Mouse (Mus musculus): ENCODE data around the gene Celf1. TPM values are rescaled to one million over a fixed set of nuclear protein-coding genes. Genes with fewer than 3 reads are reported as not detected.
A peak's percentile ranks its signal among the peaks of the same experiment; 100 is the strongest.
"Not testable (repeated sequence)": the region's sequence is repeated elsewhere in the genome, so short reads cannot be mapped to it uniquely, and the experiment has no call there.

Celf1 gene
- polyA plus RNA-seq, 1 experiment from 2014 or later, result 59.3 TPM

DNA sequence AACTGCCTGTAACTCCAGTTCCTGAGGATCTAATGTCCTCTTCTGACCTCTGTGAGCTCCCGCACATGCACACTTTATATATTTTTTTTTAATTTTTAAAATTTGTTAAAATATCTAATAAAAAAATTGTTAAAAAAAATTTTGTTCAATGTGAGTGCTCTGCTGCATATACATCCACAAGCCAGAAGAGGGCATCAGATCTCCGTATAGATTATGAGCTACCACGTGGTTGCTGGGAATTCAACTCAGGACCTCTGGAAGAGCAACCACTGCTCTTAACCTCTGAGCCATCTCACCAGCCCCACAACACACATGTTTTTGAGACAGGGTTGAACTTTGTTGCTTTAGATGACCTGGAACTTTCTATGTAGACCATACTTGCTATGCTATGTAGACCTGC, 92.8 kb downstream of the Celf1 start:
- H3K9ac ChIP-seq (ENCODE audit: low read depth, low read length), result no peak overlapping the region
- H3K9me3 ChIP-seq (replicated peaks; ENCODE audit: low read length), result no peaks in the 10 kb centered on the region
- H3K27me3 ChIP-seq (ENCODE audit: insufficient read depth, low read length), result no peaks in the 10 kb centered on the region
- no peaks in the 10 kb centered on the region for H3K36me3 ChIP-seq (ENCODE audit: insufficient read depth, low read length)
- ATAC-seq (replicated peaks; ENCODE audit: low FRiP score, low read depth) (no peak), DNase-seq (ENCODE audit: low spot score) (peak; percentile 37)
- no peak overlapping the region for H3K27ac ChIP-seq
- no peak overlapping the region for H3K4me2 ChIP-seq (ENCODE audit: low read length)
- H3K4me3 ChIP-seq (replicated peaks; ENCODE audit: low read depth, low read length), result no peak overlapping the region
- no peaks in the 10 kb centered on the region; the same call in 1 of the 2 replicates for H3K4me1 ChIP-seq (replicated peaks; ENCODE audit: insufficient read depth, low read length)
- TF ChIP-seq CTCF (IDR thresholded peaks at IDR 0.05; ENCODE audit: low read depth), result peak; percentile 55
- 21% methylated on average over 3 of the region's 3 CpGs for WGBS

- no peak within 1 kb of the TSS for H3K9ac ChIP-seq (ENCODE audit: low read depth, low read length)
- TF ChIP-seq CTCF (IDR thresholded peaks at IDR 0.05; ENCODE audit: low read depth), result no peak
- peak; percentile 16 for DNase-seq (ENCODE audit: low spot score)
- WGBS, result 51% methylated on average over 9 of the region's 9 CpGs
- no peak within 1 kb of the TSS for H3K4me2 ChIP-seq (ENCODE audit: low read length)
- peak; percentile 59 for ATAC-seq (replicated peaks; ENCODE audit: low FRiP score, low read depth)
- no peaks in the 10 kb centered on the region; the same call in 1 of the 2 replicates for H3K4me1 ChIP-seq (replicated peaks; ENCODE audit: insufficient read depth, low read length)
- H3K4me3 ChIP-seq (replicated peaks; ENCODE audit: low read depth, low read length), result no peak within 1 kb of the TSS
- no peaks in the 10 kb centered on the region for H3K9me3 ChIP-seq (replicated peaks; ENCODE audit: low read length)
- H3K36me3 ChIP-seq (ENCODE audit: insufficient read depth, low read length), result no peaks in the 10 kb centered on the region
- H3K27ac ChIP-seq, result no peak within 1 kb of the TSS
- no peaks in the 10 kb centered on the region for H3K27me3 ChIP-seq (ENCODE audit: insufficient read depth, low read length)
These were observed 95.2 kb downstream of the Celf1 start, which contains the start of gene Rapsn for GRCm38 (mm10) chr2:91035385-91035784. Gene Rapsn (plus strand): TSS chr2:91035620.

- no peaks in the 10 kb centered on the region for H3K27me3 ChIP-seq (ENCODE audit: insufficient read depth, low read length)
These were observed 101.6 kb downstream of the Celf1 start for GRCm38 (mm10) chr2:91041786-91042185.

DNA sequence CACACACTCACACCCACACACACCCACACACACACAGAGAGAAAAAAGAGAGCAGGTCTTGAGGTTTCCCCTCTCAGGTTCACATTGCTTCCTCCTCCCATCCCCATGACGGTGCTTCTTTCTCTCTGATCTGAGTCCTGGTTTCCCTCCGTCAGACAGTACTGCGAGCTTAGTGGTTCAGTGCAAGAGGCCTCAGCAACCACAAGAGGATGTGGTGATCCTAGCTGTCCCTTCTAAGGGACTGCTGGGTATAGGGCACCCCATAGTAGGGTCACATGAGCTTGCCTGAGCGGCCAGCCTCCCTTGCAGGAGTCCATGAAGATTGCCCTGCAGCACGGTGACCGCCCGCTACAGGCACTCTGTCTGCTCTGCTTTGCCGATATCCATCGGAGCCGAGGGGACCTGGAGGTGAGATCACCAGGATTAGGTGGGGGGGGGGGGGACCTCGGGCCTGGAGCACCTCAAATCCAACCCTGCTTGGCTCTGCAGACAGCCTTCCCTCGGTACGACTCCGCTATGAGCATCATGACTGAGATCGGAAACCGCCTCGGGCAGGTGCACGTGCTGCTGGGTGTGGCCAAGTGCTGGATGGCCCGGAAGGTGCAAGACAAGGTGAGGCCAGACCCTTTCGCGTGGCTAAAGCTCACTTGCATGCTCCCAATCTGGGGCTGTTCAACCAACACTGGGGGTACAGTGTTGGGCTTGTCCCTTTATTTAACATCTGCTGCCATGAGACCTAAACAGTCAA, 102.6 kb downstream of the Celf1 start:
- 66% methylated on average over 21 of the region's 21 CpGs for WGBS
- ATAC-seq (replicated peaks; ENCODE audit: low FRiP score, low read depth) (peak; percentile 15; the same call in 1 of the 2 replicates), DNase-seq (ENCODE audit: low spot score) (no peak)
- Histone ChIP-seq H3K9me3 (replicated peaks; ENCODE audit: low read length) (no peaks in the 10 kb centered on the region), H3K4me3 (replicated peaks; ENCODE audit: low read depth, low read length) (no peak overlapping the region), H3K36me3 (ENCODE audit: insufficient read depth, low read length) (no peaks in the 10 kb centered on the region), H3K9ac (ENCODE audit: low read depth, low read length) (no peak overlapping the region), H3K4me1 (replicated peaks; ENCODE audit: insufficient read depth, low read length) (peaks cover 5% of the 10 kb centered on the region; the same call in 1 of the 2 replicates), H3K27me3 (ENCODE audit: insufficient read depth, low read length) (no peaks in the 10 kb centered on the region), H3K27ac (no peak overlapping the region), H3K4me2 (ENCODE audit: low read length) (no peak overlapping the region)
- TF ChIP-seq CTCF (IDR thresholded peaks at IDR 0.05; ENCODE audit: low read depth), result no peak

More at GRCm38 (mm10) chr2:91041786-91042185, 101.6 kb downstream of the Celf1 start:
- DNase-seq (ENCODE audit: low spot score) (no peak), ATAC-seq (replicated peaks; ENCODE audit: low FRiP score, low read depth) (no peak)
- Histone ChIP-seq H3K9me3 (replicated peaks; ENCODE audit: low read length) (no peaks in the 10 kb centered on the region), H3K4me2 (ENCODE audit: low read length) (no peak overlapping the region), H3K9ac (ENCODE audit: low read depth, low read length) (no peak overlapping the region), H3K4me3 (replicated peaks; ENCODE audit: low read depth, low read length) (no peak overlapping the region), H3K36me3 (ENCODE audit: insufficient read depth, low read length) (no peaks in the 10 kb centered on the region), H3K4me1 (replicated peaks; ENCODE audit: insufficient read depth, low read length) (peaks cover 3% of the 10 kb centered on the region; the same call in 1 of the 2 replicates), H3K27ac (no peak overlapping the region)
- 77% methylated on average over 8 of the region's 8 CpGs for WGBS
- no peak for TF ChIP-seq CTCF (IDR thresholded peaks at IDR 0.05; ENCODE audit: low read depth)

- 74% methylated on average over 13 of the region's 13 CpGs for WGBS
- Histone ChIP-seq H3K27me3 (ENCODE audit: insufficient read depth, low read length) (no peaks in the 10 kb centered on the region), H3K4me3 (replicated peaks; ENCODE audit: low read depth, low read length) (no peak overlapping the region), H3K9me3 (replicated peaks; ENCODE audit: low read length) (no peaks in the 10 kb centered on the region), H3K4me1 (replicated peaks; ENCODE audit: insufficient read depth, low read length) (peaks cover 5% of the 10 kb centered on the region; the same call in 1 of the 2 replicates), H3K36me3 (ENCODE audit: insufficient read depth, low read length) (no peaks in the 10 kb centered on the region), H3K4me2 (ENCODE audit: low read length) (no peak overlapping the region), H3K27ac (no peak overlapping the region), H3K9ac (ENCODE audit: low read depth, low read length) (no peak overlapping the region)
- no peak for TF ChIP-seq CTCF (IDR thresholded peaks at IDR 0.05; ENCODE audit: low read depth)
- ATAC-seq (replicated peaks; ENCODE audit: low FRiP score, low read depth), result no peak
- DNase-seq (ENCODE audit: low spot score), result no peak
These were observed 104.5 kb downstream of the Celf1 start for GRCm38 (mm10) chr2:91044727-91045126.

DNA sequence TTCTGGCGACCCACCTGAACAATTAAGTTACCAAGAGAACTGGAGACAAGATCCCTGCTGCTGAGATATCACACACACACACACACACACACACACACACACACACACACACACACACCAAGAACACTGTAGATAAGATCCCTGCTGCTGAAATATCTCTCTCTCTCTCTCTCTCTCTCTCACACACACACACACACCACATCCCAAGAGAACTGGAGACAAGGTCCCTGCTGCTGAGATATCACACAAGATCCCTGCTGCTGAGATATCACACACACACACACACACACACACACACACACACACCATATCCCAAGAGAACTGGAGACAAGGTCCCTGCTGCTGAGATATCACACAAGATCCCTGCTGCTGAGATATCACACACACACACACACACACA, 105.6 kb downstream of the Celf1 start:
- not testable (repeated sequence) for H3K4me1 ChIP-seq (replicated peaks; ENCODE audit: insufficient read depth, low read length); H3K9ac ChIP-seq (ENCODE audit: low read depth, low read length); H3K4me2 ChIP-seq (ENCODE audit: low read length); ATAC-seq (replicated peaks; ENCODE audit: low FRiP score, low read depth); H3K36me3 ChIP-seq (ENCODE audit: insufficient read depth, low read length); H3K27ac ChIP-seq; H3K4me3 ChIP-seq (replicated peaks; ENCODE audit: low read depth, low read length); H3K9me3 ChIP-seq (replicated peaks; ENCODE audit: low read length); DNase-seq (ENCODE audit: low spot score); H3K27me3 ChIP-seq (ENCODE audit: insufficient read depth, low read length)
- WGBS, result 75% methylated on average over 1 of the region's 1 CpGs

All from kidney, postnatal 0 days (tissue).